Mouse (Mus musculus): ENCODE measurements around the gene Fndc10. TPM values are rescaled to one million over a fixed set of nuclear protein-coding genes. Genes with fewer than 3 reads are reported as not detected.
"Not testable (repeated sequence)": the region's sequence is repeated elsewhere in the genome, so short reads cannot be mapped to it uniquely, and the experiment has no call there.

Gene Fndc10
- polyA plus RNA-seq, 1 experiment from 2014 or later, result 12.1 TPM

DNA sequence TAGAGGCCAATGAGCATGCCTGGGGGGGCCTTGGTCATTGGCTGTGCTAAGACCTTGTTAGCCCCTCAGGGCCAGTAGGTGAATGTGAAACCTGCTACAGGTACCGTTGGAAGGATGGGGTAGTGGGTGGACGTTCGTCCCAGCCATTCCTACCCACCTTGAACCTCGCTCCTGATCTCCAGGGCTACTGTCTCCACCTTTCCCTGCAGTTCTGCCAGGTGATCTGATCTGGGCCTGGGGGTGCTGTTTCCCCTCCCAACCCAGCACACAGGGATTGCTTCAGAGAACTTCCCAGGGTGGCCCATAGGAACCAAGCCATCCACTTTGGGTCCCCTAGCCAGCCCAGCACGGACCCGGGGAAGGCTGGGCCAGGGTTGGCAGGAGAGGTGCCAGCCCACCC, 45.0 kb downstream of the Fndc10 start:
- WGBS, result 83% methylated on average over 6 of the region's 6 CpGs
- Histone ChIP-seq H3K4me3 (replicated peaks; ENCODE audit: low read depth, low read length) (no peak overlapping the region), H3K4me1 (replicated peaks; ENCODE audit: insufficient read depth, low read length) (peaks cover 6% of the 10 kb centered on the region; the same call in 1 of the 2 replicates), H3K9me3 (replicated peaks; ENCODE audit: low read length) (no peaks in the 10 kb centered on the region), H3K9ac (ENCODE audit: low read depth, low read length) (no peak overlapping the region), H3K27me3 (ENCODE audit: insufficient read depth, low read length) (no peaks in the 10 kb centered on the region), H3K36me3 (ENCODE audit: insufficient read depth, low read length) (peaks cover 34% of the 10 kb centered on the region; the same call in 1 of the 2 replicates), H3K4me2 (ENCODE audit: low read length) (no peak overlapping the region), H3K27ac (no peak overlapping the region)
- ATAC-seq (replicated peaks; ENCODE audit: low FRiP score, low read depth) (no peak), DNase-seq (ENCODE audit: low spot score) (no peak)
- TF ChIP-seq CTCF (IDR thresholded peaks at IDR 0.05; ENCODE audit: low read depth), result no peak

DNA sequence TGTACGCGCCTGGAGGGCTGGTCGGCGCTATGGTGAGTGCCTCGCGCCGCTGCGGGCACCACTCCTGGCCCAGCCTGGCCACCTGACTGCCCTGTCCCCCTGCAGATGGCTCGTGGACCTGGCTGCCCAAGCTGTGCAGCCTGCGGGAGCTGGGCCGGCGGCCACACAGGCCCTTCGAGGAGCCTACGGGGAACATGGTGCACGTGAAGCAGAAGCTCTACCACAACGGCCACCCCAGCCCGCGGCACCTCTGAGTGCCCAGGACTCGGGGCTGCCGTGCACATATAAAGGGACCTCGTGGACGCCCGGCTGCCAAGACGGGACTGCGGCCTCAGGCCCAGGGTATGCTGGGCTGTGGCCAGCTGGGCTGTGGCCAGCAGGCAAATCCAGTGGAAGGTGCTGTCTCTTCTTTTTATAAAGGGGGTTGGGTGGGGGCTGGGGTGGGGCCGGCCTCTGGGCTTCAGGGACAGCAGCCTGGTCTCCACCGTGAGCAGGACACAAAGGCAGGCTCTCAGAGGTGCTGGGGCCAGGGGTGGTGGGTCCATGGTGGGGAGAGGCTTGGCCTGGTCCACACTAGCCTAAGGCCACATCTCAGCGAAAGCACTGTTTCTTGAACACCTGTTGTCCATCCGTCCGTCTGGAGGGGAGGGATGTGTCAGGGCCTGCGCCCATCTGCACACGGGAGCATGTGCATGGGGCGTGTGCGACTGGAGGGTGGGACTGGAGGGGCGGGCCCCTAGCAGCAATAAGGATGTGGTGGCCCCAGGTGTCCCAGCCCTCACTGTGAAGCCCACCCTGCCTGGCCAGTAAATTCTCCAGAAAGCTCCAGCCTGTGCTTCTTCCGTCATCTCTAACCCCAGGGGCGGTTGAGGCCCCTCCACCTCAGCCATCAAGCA, 45.8 kb downstream of the Fndc10 start:
- Histone ChIP-seq H3K27me3 (ENCODE audit: insufficient read depth, low read length) (no peaks in the 10 kb centered on the region), H3K9me3 (replicated peaks; ENCODE audit: low read length) (no peaks in the 10 kb centered on the region), H3K9ac (ENCODE audit: low read depth, low read length) (no peak overlapping the region), H3K27ac (no peak overlapping the region), H3K4me2 (ENCODE audit: low read length) (no peak overlapping the region), H3K4me1 (replicated peaks; ENCODE audit: insufficient read depth, low read length) (peaks cover 6% of the 10 kb centered on the region; the same call in 1 of the 2 replicates), H3K4me3 (replicated peaks; ENCODE audit: low read depth, low read length) (no peak overlapping the region), H3K36me3 (ENCODE audit: insufficient read depth, low read length) (peaks cover 43% of the 10 kb centered on the region)
- no peak for DNase-seq (ENCODE audit: low spot score)
- no peak for ATAC-seq (replicated peaks; ENCODE audit: low FRiP score, low read depth)
- WGBS, result 80% methylated on average over 37 of the region's 37 CpGs
- TF ChIP-seq CTCF (IDR thresholded peaks at IDR 0.05; ENCODE audit: low read depth), result no peak

DNA sequence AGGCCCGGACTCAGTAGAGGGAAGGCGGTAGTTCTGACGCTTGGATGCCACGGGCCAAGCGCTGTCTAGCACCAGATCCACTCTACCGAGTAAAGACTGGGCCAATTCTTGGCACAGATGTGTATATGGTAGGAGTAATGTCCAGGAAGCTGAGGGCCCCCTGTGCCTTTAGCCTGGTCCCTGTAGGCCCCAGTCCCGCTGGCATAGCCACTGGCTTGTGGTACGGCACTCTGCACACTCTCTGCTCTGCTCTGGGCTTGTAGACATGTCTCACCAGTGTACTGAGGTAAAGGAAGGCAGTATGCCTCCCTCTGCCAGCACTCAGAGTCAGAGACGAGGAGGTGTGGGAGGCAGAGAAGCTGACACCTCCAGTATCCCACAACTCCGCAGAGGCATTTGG, 46.5 kb downstream of the Fndc10 start:
- H3K27ac ChIP-seq; H3K4me2 ChIP-seq (ENCODE audit: low read length); H3K4me1 ChIP-seq (replicated peaks; ENCODE audit: insufficient read depth, low read length); H3K9me3 ChIP-seq (replicated peaks; ENCODE audit: low read length); DNase-seq (ENCODE audit: low spot score); H3K4me3 ChIP-seq (replicated peaks; ENCODE audit: low read depth, low read length); H3K9ac ChIP-seq (ENCODE audit: low read depth, low read length); ATAC-seq (replicated peaks; ENCODE audit: low FRiP score, low read depth); H3K27me3 ChIP-seq (ENCODE audit: insufficient read depth, low read length): not testable (repeated sequence)
- H3K36me3 ChIP-seq (ENCODE audit: insufficient read depth, low read length), result peaks cover 49% of the 10 kb centered on the region
- 77% methylated on average over 10 of the region's 10 CpGs for WGBS

DNA sequence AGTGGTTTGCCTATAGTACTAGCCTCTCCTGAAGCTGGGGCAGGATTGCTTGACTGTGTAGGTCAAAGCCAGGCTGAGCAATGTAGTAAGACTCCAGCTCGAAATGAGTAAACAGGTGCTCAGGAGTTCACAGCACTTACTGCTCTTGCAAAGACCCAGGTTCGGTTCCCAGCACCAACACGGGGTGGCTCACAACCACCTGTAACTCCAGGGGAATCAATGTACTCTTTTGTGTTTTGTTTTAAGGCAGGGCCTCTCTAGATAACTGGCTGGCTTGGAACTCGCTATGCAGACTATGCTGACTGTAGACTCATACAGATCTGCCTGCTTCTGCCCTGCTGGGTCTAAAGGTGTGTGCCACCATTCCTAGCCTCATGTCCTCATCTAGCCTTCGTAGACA, 48.5 kb downstream of the Fndc10 start:
- H3K36me3 ChIP-seq (ENCODE audit: insufficient read depth, low read length), result peaks cover 61% of the 10 kb centered on the region
- H3K9ac ChIP-seq (ENCODE audit: low read depth, low read length), result no peak overlapping the region
- no peak for TF ChIP-seq CTCF (IDR thresholded peaks at IDR 0.05; ENCODE audit: low read depth)
- 93% methylated on average over 5 of the region's 5 CpGs for WGBS
- H3K27me3 ChIP-seq (ENCODE audit: insufficient read depth, low read length), result no peaks in the 10 kb centered on the region
- DNase-seq (ENCODE audit: low spot score) (no peak), ATAC-seq (replicated peaks; ENCODE audit: low FRiP score, low read depth) (no peak)
- H3K4me1 ChIP-seq (replicated peaks; ENCODE audit: insufficient read depth, low read length), result no peaks in the 10 kb centered on the region
- H3K4me3 ChIP-seq (replicated peaks; ENCODE audit: low read depth, low read length), result no peak overlapping the region
- no peak overlapping the region for H3K4me2 ChIP-seq (ENCODE audit: low read length)
- H3K9me3 ChIP-seq (replicated peaks; ENCODE audit: low read length), result no peaks in the 10 kb centered on the region
- H3K27ac ChIP-seq, result no peak overlapping the region

DNA sequence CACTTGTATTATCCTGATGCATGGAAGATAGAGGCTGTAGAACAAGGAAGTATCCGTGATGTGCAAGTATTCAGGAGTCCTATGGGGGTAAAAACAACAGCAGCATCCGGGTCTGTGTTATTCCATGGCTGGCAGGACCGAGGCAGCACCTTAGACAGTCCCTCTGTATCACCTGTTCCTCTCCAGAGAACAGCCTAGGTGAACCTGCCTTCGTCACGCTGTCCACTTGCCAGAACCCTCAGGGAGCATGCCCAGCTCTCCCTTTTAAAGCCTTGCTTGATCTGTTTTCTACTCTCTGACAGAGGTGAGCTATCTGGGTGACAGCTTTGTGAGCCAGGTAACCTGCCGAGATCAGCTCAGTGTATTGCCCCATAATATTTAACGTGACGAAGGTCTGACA, 50.3 kb downstream of the Fndc10 start:
- ATAC-seq (replicated peaks; ENCODE audit: low FRiP score, low read depth) (no peak), DNase-seq (ENCODE audit: low spot score) (no peak)
- Histone ChIP-seq H3K27ac (no peak overlapping the region), H3K27me3 (ENCODE audit: insufficient read depth, low read length) (no peaks in the 10 kb centered on the region), H3K9ac (ENCODE audit: low read depth, low read length) (no peak overlapping the region), H3K4me2 (ENCODE audit: low read length) (no peak overlapping the region), H3K4me3 (replicated peaks; ENCODE audit: low read depth, low read length) (no peak overlapping the region), H3K9me3 (replicated peaks; ENCODE audit: low read length) (no peaks in the 10 kb centered on the region), H3K4me1 (replicated peaks; ENCODE audit: insufficient read depth, low read length) (no peaks in the 10 kb centered on the region), H3K36me3 (ENCODE audit: insufficient read depth, low read length) (peaks cover 75% of the 10 kb centered on the region)
- TF ChIP-seq CTCF (IDR thresholded peaks at IDR 0.05; ENCODE audit: low read depth), result no peak
- 85% methylated on average over 8 of the region's 8 CpGs for WGBS

DNA sequence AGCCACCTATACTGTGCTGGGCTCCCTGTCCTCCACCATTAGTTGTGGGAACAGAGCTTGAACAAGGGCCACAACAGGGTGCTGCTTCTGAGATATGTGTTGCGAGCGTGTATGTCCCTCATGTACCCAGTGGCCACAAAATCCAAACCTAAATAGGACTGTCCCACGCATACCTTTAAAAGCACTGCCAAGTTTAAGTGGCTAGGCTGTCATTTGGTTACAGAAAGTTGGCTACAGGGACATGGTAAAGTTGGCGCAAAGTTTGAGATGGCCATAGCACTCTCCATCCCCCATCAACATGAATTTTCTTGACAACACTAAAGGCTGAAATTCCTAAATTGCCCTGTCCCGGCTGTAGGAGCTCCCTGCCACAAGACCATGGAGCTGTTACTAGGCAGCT, 51.0 kb downstream of the Fndc10 start:
- ATAC-seq (replicated peaks; ENCODE audit: low FRiP score, low read depth) (no peak), DNase-seq (ENCODE audit: low spot score) (no peak)
- TF ChIP-seq CTCF (IDR thresholded peaks at IDR 0.05; ENCODE audit: low read depth), result no peak
- no peak overlapping the region for H3K4me2 ChIP-seq (ENCODE audit: low read length)
- H3K9ac ChIP-seq (ENCODE audit: low read depth, low read length), result no peak overlapping the region
- H3K4me1 ChIP-seq (replicated peaks; ENCODE audit: insufficient read depth, low read length), result no peaks in the 10 kb centered on the region
- no peak overlapping the region for H3K4me3 ChIP-seq (replicated peaks; ENCODE audit: low read depth, low read length)
- 89% methylated on average over 5 of the region's 5 CpGs for WGBS
- H3K27ac ChIP-seq, result no peak overlapping the region
- H3K36me3 ChIP-seq (ENCODE audit: insufficient read depth, low read length), result peaks cover 76% of the 10 kb centered on the region
- no peaks in the 10 kb centered on the region for H3K9me3 ChIP-seq (replicated peaks; ENCODE audit: low read length)
- H3K27me3 ChIP-seq (ENCODE audit: insufficient read depth, low read length), result no peaks in the 10 kb centered on the region

Other genes starting within 250 kb of the Fndc10 start
- gene Tmem52, start 225.2 kb upstream of the Fndc10 start, polyA plus RNA-seq (2015; fragmentation: Nextera tagmentation; extraction: Ambion mirVana), result 6.5 and 7.3 TPM in 2 replicates
- gene Gnb1, start 203.0 kb upstream of the Fndc10 start, polyA plus RNA-seq (2015; fragmentation: Nextera tagmentation; extraction: Ambion mirVana), result 376 and 406 TPM in 2 replicates
- gene Nadk, start 132.0 kb upstream of the Fndc10 start, polyA plus RNA-seq (2015; fragmentation: Nextera tagmentation; extraction: Ambion mirVana), result 76.8 and 83.0 TPM in 2 replicates
- gene Slc35e2, start 92.9 kb upstream of the Fndc10 start, polyA plus RNA-seq (2015; fragmentation: Nextera tagmentation; extraction: Ambion mirVana), result 6.4 and 6.6 TPM in 2 replicates
- gene Cdk11b, start 69.5 kb upstream of the Fndc10 start, polyA plus RNA-seq (2015; fragmentation: Nextera tagmentation; extraction: Ambion mirVana), result 60.0 and 65.4 TPM in 2 replicates
- not detected in 2 replicates for gene Gm10563, start 48.9 kb upstream of the Fndc10 start, polyA plus RNA-seq (2015; fragmentation: Nextera tagmentation; extraction: Ambion mirVana)
- gene Mmp23, start 41.0 kb upstream of the Fndc10 start, polyA plus RNA-seq (2015; fragmentation: Nextera tagmentation; extraction: Ambion mirVana), result 77.2 and 80.3 TPM in 2 replicates
- 19.6 and 21.0 TPM in 2 replicates for gene Mib2, start 25.1 kb upstream of the Fndc10 start, polyA plus RNA-seq (2015; fragmentation: Nextera tagmentation; extraction: Ambion mirVana)
- 151 and 159 TPM in 2 replicates for gene Ssu72, start 10.5 kb downstream of the Fndc10 start, polyA plus RNA-seq (2015; fragmentation: Nextera tagmentation; extraction: Ambion mirVana)
- gene Tmem240, start 40.5 kb downstream of the Fndc10 start, polyA plus RNA-seq (2015; fragmentation: Nextera tagmentation; extraction: Ambion mirVana), result 0.47 and 0.68 TPM in 2 replicates
- gene Atad3a, start 66.8 kb downstream of the Fndc10 start, polyA plus RNA-seq (2015; fragmentation: Nextera tagmentation; extraction: Ambion mirVana), result 92.1 and 92.2 TPM in 2 replicates
- gene Vwa1, start 80.4 kb downstream of the Fndc10 start, polyA plus RNA-seq (2015; fragmentation: Nextera tagmentation; extraction: Ambion mirVana), result 14.8 and 16.4 TPM in 2 replicates
- gene Tmem88b, start 91.5 kb downstream of the Fndc10 start, polyA plus RNA-seq (2015; fragmentation: Nextera tagmentation; extraction: Ambion mirVana), result 0.16 and 0.22 TPM in 2 replicates
- 0.28 and 0.29 TPM in 2 replicates for gene Ankrd65, start 96.1 kb downstream of the Fndc10 start, polyA plus RNA-seq (2015; fragmentation: Nextera tagmentation; extraction: Ambion mirVana)
- 283 and 294 TPM in 2 replicates for gene Mrpl20, start 108.5 kb downstream of the Fndc10 start, polyA plus RNA-seq (2015; fragmentation: Nextera tagmentation; extraction: Ambion mirVana)
- gene Ccnl2, start 118.1 kb downstream of the Fndc10 start, polyA plus RNA-seq (2015; fragmentation: Nextera tagmentation; extraction: Ambion mirVana), result 103 and 109 TPM in 2 replicates
- gene Aurkaip1, start 136.9 kb downstream of the Fndc10 start, polyA plus RNA-seq (2015; fragmentation: Nextera tagmentation; extraction: Ambion mirVana), result 169 and 171 TPM in 2 replicates
- 100 and 111 TPM in 2 replicates for gene Mxra8, start 145.3 kb downstream of the Fndc10 start, polyA plus RNA-seq (2015; fragmentation: Nextera tagmentation; extraction: Ambion mirVana)
- 9.9 and 16.6 TPM in 2 replicates for gene Dvl1, start 153.1 kb downstream of the Fndc10 start, polyA plus RNA-seq (2015; fragmentation: Nextera tagmentation; extraction: Ambion mirVana)
- gene Tas1r3, start 169.0 kb downstream of the Fndc10 start, polyA plus RNA-seq (2015; fragmentation: Nextera tagmentation; extraction: Ambion mirVana), result 0.18 TPM in 2 replicates
- gene Cptp, start 175.1 kb downstream of the Fndc10 start, polyA plus RNA-seq (2015; fragmentation: Nextera tagmentation; extraction: Ambion mirVana), result 14.8 and 17.2 TPM in 2 replicates
- 40.3 and 45.7 TPM in 2 replicates for gene Ints11, start 175.2 kb downstream of the Fndc10 start, polyA plus RNA-seq (2015; fragmentation: Nextera tagmentation; extraction: Ambion mirVana)
- 33.8 and 38.0 TPM in 2 replicates for gene Pusl1, start 197.4 kb downstream of the Fndc10 start, polyA plus RNA-seq (2015; fragmentation: Nextera tagmentation; extraction: Ambion mirVana)
- gene Acap3, start 197.5 kb downstream of the Fndc10 start, polyA plus RNA-seq (2015; fragmentation: Nextera tagmentation; extraction: Ambion mirVana), result 8.2 and 8.4 TPM in 2 replicates
- 99.7 and 108 TPM in 2 replicates for gene Ube2j2, start 249.5 kb downstream of the Fndc10 start, polyA plus RNA-seq (2015; fragmentation: Nextera tagmentation; extraction: Ambion mirVana)